Mouse (Mus musculus): ENCODE measurements around the gene Gm45194. TPM values are rescaled to one million over a fixed set of nuclear protein-coding genes. Genes with fewer than 3 reads are reported as not detected.

The Gm45194 gene
- total RNA-seq (2014; rRNA removed; ENCODE audit: low replicate concordance) (not detected in 2 replicates), polyA plus RNA-seq (2015; fragmentation: Nextera tagmentation; extraction: Ambion mirVana) (not detected in 2 replicates)

- 28% methylated on average over 2 of the region's 2 CpGs for WGBS
- Histone ChIP-seq H3K27me3 (ENCODE audit: control insufficient read depth, insufficient read depth, low read length) (0 out of 2 replicates have a peak, but pooled peaks cover 12% of the 10 kb centered on the region), H3K4me3 (ENCODE audit: low read depth, low read length) (no peak within 1 kb of the TSS), H3K9me3 (replicated peaks; ENCODE audit: control insufficient read depth, low read length) (no peaks in the 10 kb centered on the region), H3K4me1 (ENCODE audit: control insufficient read depth, insufficient read depth) (no peaks in the 10 kb centered on the region), H3K36me3 (replicated peaks; ENCODE audit: control insufficient read depth, insufficient read depth, low read length) (no peaks in the 10 kb centered on the region), H3K9ac (replicated peaks; ENCODE audit: low read depth, low read length) (no peak within 1 kb of the TSS), H3K4me2 (ENCODE audit: low read depth, low read length) (no peak within 1 kb of the TSS), H3K27ac (ENCODE audit: low read depth) (no peak within 1 kb of the TSS)
- TF ChIP-seq CTCF (IDR thresholded peaks at IDR 0.05; ENCODE audit: low read depth) (no peak), EP300 (IDR thresholded peaks at IDR 0.05; ENCODE audit: low read depth) (no peak)
- DNase-seq (ENCODE audit: low spot score) (no peak), ATAC-seq (ENCODE audit: insufficient read depth, low read depth) (no peak)
These were observed at the start of gene Gm45194 for GRCm38 (mm10) chrX:111891089-111891488. TSS of gene Gm45194 (plus strand) at chrX:111891389.

- no peak for TF ChIP-seq EP300 (IDR thresholded peaks at IDR 0.05; ENCODE audit: low read depth)
- TF ChIP-seq CTCF (IDR thresholded peaks at IDR 0.05; ENCODE audit: low read depth), result no peak
- Histone ChIP-seq H3K27me3 (ENCODE audit: control insufficient read depth, insufficient read depth, low read length) (no peaks in the 10 kb centered on the region), H3K4me2 (ENCODE audit: low read depth, low read length) (no peak overlapping the region), H3K4me1 (ENCODE audit: control insufficient read depth, insufficient read depth) (no peaks in the 10 kb centered on the region), H3K9me3 (replicated peaks; ENCODE audit: control insufficient read depth, low read length) (no peaks in the 10 kb centered on the region), H3K36me3 (replicated peaks; ENCODE audit: control insufficient read depth, insufficient read depth, low read length) (no peaks in the 10 kb centered on the region), H3K4me3 (ENCODE audit: low read depth, low read length) (no peak overlapping the region), H3K27ac (ENCODE audit: low read depth) (no peak overlapping the region), H3K9ac (replicated peaks; ENCODE audit: low read depth, low read length) (no peak overlapping the region)
- no peak for DNase-seq (ENCODE audit: low spot score)
- WGBS, result 55% methylated on average over 3 of the region's 3 CpGs
- ATAC-seq (ENCODE audit: insufficient read depth, low read depth), result no peak
These were observed 35.3 kb upstream of the Gm45194 start for GRCm38 (mm10) chrX:111855878-111856277.

GRCm38 (mm10) chrX:111881251-111881650 lies 9.9 kb upstream of the Gm45194 start:
- H3K4me1 ChIP-seq (ENCODE audit: control insufficient read depth, insufficient read depth), result no peaks in the 10 kb centered on the region
- no peak for ATAC-seq (ENCODE audit: insufficient read depth, low read depth)

GRCm38 (mm10) chrX:111894321-111895050 lies 3.3 kb downstream of the Gm45194 start:
- Histone ChIP-seq H3K27me3 (ENCODE audit: control insufficient read depth, insufficient read depth, low read length) (0 out of 2 replicates have a peak, but pooled peaks cover 12% of the 10 kb centered on the region), H3K9me3 (replicated peaks; ENCODE audit: control insufficient read depth, low read length) (no peaks in the 10 kb centered on the region), H3K4me2 (ENCODE audit: low read depth, low read length) (peak overlapping the region; percentile 61), H3K27ac (ENCODE audit: low read depth) (no peak overlapping the region), H3K36me3 (replicated peaks; ENCODE audit: control insufficient read depth, insufficient read depth, low read length) (no peaks in the 10 kb centered on the region), H3K9ac (replicated peaks; ENCODE audit: low read depth, low read length) (no peak overlapping the region), H3K4me1 (ENCODE audit: control insufficient read depth, insufficient read depth) (no peaks in the 10 kb centered on the region), H3K4me3 (ENCODE audit: low read depth, low read length) (peak overlapping the region; percentile 38)
- TF ChIP-seq EP300 (IDR thresholded peaks at IDR 0.05; ENCODE audit: low read depth), result no peak
- no peak for TF ChIP-seq CTCF (IDR thresholded peaks at IDR 0.05; ENCODE audit: low read depth)
- 29% methylated on average over 60 of the region's 71 CpGs for WGBS
- DNase-seq (ENCODE audit: low spot score) (no peak), ATAC-seq (ENCODE audit: insufficient read depth, low read depth) (no peak)

More at GRCm38 (mm10) chrX:111881251-111881650, 9.9 kb upstream of the Gm45194 start:
- no peak overlapping the region for H3K4me3 ChIP-seq (ENCODE audit: low read depth, low read length)
- no peaks in the 10 kb centered on the region for H3K36me3 ChIP-seq (replicated peaks; ENCODE audit: control insufficient read depth, insufficient read depth, low read length)
- DNase-seq (ENCODE audit: low spot score), result no peak
- TF ChIP-seq EP300 (IDR thresholded peaks at IDR 0.05; ENCODE audit: low read depth) (no peak), CTCF (IDR thresholded peaks at IDR 0.05; ENCODE audit: low read depth) (no peak)
- WGBS, result 68% methylated on average over 5 of the region's 5 CpGs
- H3K4me2 ChIP-seq (ENCODE audit: low read depth, low read length), result no peak overlapping the region
- H3K9ac ChIP-seq (replicated peaks; ENCODE audit: low read depth, low read length), result no peak overlapping the region
- no peaks in the 10 kb centered on the region for H3K27me3 ChIP-seq (ENCODE audit: control insufficient read depth, insufficient read depth, low read length)
- H3K27ac ChIP-seq (ENCODE audit: low read depth), result no peak overlapping the region
- H3K9me3 ChIP-seq (replicated peaks; ENCODE audit: control insufficient read depth, low read length), result no peaks in the 10 kb centered on the region

- WGBS, result 22% methylated on average over 45 of the region's 70 CpGs
- Histone ChIP-seq H3K27me3 (ENCODE audit: control insufficient read depth, insufficient read depth, low read length) (0 out of 2 replicates have a peak, but pooled peaks cover 12% of the 10 kb centered on the region), H3K4me3 (ENCODE audit: low read depth, low read length) (peak overlapping the region; percentile 38), H3K4me2 (ENCODE audit: low read depth, low read length) (peak overlapping the region; percentile 61), H3K9ac (replicated peaks; ENCODE audit: low read depth, low read length) (no peak overlapping the region), H3K27ac (ENCODE audit: low read depth) (no peak overlapping the region), H3K4me1 (ENCODE audit: control insufficient read depth, insufficient read depth) (no peaks in the 10 kb centered on the region), H3K9me3 (replicated peaks; ENCODE audit: control insufficient read depth, low read length) (no peaks in the 10 kb centered on the region), H3K36me3 (replicated peaks; ENCODE audit: control insufficient read depth, insufficient read depth, low read length) (no peaks in the 10 kb centered on the region)
- no peak for TF ChIP-seq EP300 (IDR thresholded peaks at IDR 0.05; ENCODE audit: low read depth)
- TF ChIP-seq CTCF (IDR thresholded peaks at IDR 0.05; ENCODE audit: low read depth), result no peak
- DNase-seq (ENCODE audit: low spot score) (no peak), ATAC-seq (ENCODE audit: insufficient read depth, low read depth) (no peak)
These were observed 4.0 kb downstream of the Gm45194 start for GRCm38 (mm10) chrX:111895084-111895779.

Data from heart, postnatal 0 days (tissue).